Mouse (Mus musculus): ENCODE measurements at regions not wholly inside any gene's neighbourhood (a gene's known extent, or its start where the extent isn't known, plus 50 kb on each side); places are given as distances from the start of the nearest gene placed in this dataset.

DNA sequence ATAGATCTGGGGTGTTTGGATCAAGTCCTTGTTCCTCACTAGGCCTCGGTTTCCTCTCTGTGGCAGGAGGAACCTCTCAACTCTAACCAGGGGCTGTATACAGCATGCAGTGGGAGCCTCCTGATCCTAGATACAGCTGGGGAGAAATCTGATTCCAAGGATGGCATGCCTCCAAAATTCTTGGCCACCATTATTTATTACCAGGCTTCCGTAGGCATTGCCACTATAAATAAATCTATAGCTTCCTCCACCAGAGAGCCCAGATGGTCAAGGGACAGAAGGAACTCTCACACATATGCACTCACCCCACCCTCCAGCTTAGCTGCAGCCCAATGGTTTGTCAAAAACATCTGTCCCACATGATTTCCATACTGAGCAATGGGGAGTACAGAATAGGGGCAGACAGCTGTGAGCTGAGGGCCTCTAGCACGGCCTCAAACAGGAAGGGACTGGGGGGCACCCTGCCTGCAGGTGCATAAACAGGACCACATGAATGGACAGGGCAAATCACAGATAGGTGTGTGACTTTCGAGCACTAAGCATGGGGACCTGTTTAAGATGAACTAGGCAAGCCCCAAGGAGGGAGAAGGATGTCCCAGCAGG, 100.8 kb upstream of the Mgme1 start:
- no peaks in the 10 kb centered on the region for H3K9me3 ChIP-seq (ENCODE audit: low read depth, low read length)
- H3K27me3 ChIP-seq (ENCODE audit: insufficient read depth, low read length), result no peaks in the 10 kb centered on the region
- TF ChIP-seq CTCF (IDR thresholded peaks at IDR 0.05; ENCODE audit: low read depth), result no peak
- 41% methylated on average over 4 of the region's 4 CpGs for WGBS
- ATAC-seq (ENCODE audit: insufficient read depth) (peak; percentile 16; the same call in 1 of the 2 replicates), DNase-seq (peak; percentile 77)
- peak overlapping the region; percentile 51; the same call in 1 of the 2 replicates for H3K27ac ChIP-seq (ENCODE audit: low read depth)
- H3K36me3 ChIP-seq (ENCODE audit: insufficient read depth), result no peaks in the 10 kb centered on the region
- H3K4me2 ChIP-seq, result no peak overlapping the region
- H3K9ac ChIP-seq, result no peak overlapping the region
- H3K4me1 ChIP-seq (ENCODE audit: insufficient read depth), result peaks cover 3% of the 10 kb centered on the region; the same call in 1 of the 2 replicates
- H3K4me3 ChIP-seq (ENCODE audit: low read depth, low read length), result no peak overlapping the region

- peak overlapping the region; percentile 25 for H3K4me3 ChIP-seq (ENCODE audit: low read depth, low read length)
- TF ChIP-seq CTCF (IDR thresholded peaks at IDR 0.05; ENCODE audit: low read depth), result no peak
- H3K27ac ChIP-seq (ENCODE audit: low read depth), result peak overlapping the region; percentile 18; the same call in 1 of the 2 replicates
- peak overlapping the region; percentile 66 for H3K4me2 ChIP-seq
- peak overlapping the region; percentile 45 for H3K9ac ChIP-seq
- peak; percentile 89 for DNase-seq
- peak; percentile 94 for ATAC-seq (ENCODE audit: insufficient read depth)
- no peaks in the 10 kb centered on the region for H3K9me3 ChIP-seq (ENCODE audit: low read depth, low read length)
- 10% methylated on average over 9 of the region's 9 CpGs for WGBS
- H3K4me1 ChIP-seq (ENCODE audit: insufficient read depth), result no peaks in the 10 kb centered on the region
- no peaks in the 10 kb centered on the region for H3K36me3 ChIP-seq (ENCODE audit: insufficient read depth)
- H3K27me3 ChIP-seq (ENCODE audit: insufficient read depth, low read length), result no peaks in the 10 kb centered on the region
Observed at GRCm38 (mm10) chr2:144172100-144172770, 98.2 kb upstream of the Mgme1 start.

DNA sequence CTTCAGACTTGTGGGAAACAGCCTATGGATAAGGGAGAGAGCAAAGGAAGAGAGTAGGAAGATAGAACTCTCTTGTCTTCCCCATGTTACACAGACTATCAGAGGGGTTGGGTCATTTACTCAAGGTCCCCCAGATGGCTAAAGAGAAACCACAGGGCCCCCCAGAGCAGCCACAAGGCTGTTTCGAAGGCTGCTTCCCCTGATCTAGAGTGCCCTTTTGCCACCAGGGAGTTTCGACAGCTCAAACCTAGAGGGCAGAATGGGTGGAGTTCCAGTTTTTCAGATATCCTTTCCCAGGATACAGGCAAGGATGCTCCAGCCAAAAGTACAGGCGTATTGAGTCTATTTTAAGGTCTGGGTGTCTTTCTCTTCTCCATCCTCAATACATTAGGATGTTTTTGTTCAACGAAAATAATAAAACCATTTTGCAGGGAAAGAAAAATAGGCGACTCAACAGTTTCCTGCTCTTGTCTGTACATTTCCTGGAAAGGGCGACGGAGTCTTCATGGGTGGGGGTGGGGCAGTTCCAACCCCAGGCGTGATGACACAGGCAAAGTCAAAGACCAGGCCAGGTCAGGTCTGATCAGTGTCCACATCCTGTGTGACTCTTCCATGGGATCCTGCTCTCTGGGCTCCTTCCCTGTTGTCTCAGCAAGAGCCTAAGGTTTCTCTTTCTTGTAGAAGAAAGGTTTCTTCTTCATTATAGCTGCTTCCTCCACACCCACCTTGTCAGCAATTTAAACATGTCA, 96.9 kb upstream of the Mgme1 start:
- Histone ChIP-seq H3K9me3 (ENCODE audit: low read depth, low read length) (no peaks in the 10 kb centered on the region), H3K27ac (ENCODE audit: low read depth) (no peak overlapping the region), H3K4me2 (no peak overlapping the region), H3K27me3 (ENCODE audit: insufficient read depth, low read length) (no peaks in the 10 kb centered on the region), H3K36me3 (ENCODE audit: insufficient read depth) (no peaks in the 10 kb centered on the region), H3K4me1 (ENCODE audit: insufficient read depth) (no peaks in the 10 kb centered on the region), H3K9ac (no peak overlapping the region), H3K4me3 (ENCODE audit: low read depth, low read length) (no peak overlapping the region)
- 76% methylated on average over 8 of the region's 8 CpGs for WGBS
- DNase-seq (no peak), ATAC-seq (ENCODE audit: insufficient read depth) (no peak)
- TF ChIP-seq CTCF (IDR thresholded peaks at IDR 0.05; ENCODE audit: low read depth), result no peak

- Histone ChIP-seq H3K27ac (ENCODE audit: low read depth) (no peak overlapping the region), H3K4me3 (ENCODE audit: low read depth, low read length) (no peak overlapping the region), H3K9ac (no peak overlapping the region), H3K27me3 (ENCODE audit: insufficient read depth, low read length) (no peaks in the 10 kb centered on the region), H3K36me3 (ENCODE audit: insufficient read depth) (no peaks in the 10 kb centered on the region), H3K4me1 (ENCODE audit: insufficient read depth) (no peaks in the 10 kb centered on the region), H3K9me3 (ENCODE audit: low read depth, low read length) (no peaks in the 10 kb centered on the region), H3K4me2 (no peak overlapping the region)
- DNase-seq (no peak), ATAC-seq (ENCODE audit: insufficient read depth) (no peak)
- no peak for TF ChIP-seq CTCF (IDR thresholded peaks at IDR 0.05; ENCODE audit: low read depth)
- WGBS, result 84% methylated on average over 5 of the region's 5 CpGs
Observed at GRCm38 (mm10) chr2:144174366-144175035, 96.0 kb upstream of the Mgme1 start.

GRCm38 (mm10) chr2:144176508-144177170, 93.8 kb upstream of the Mgme1 start:
- Histone ChIP-seq H3K27ac (ENCODE audit: low read depth) (peak overlapping the region; percentile 46; the same call in 1 of the 2 replicates), H3K27me3 (ENCODE audit: insufficient read depth, low read length) (no peaks in the 10 kb centered on the region), H3K9me3 (ENCODE audit: low read depth, low read length) (no peaks in the 10 kb centered on the region), H3K4me2 (no peak overlapping the region), H3K4me3 (ENCODE audit: low read depth, low read length) (no peak overlapping the region), H3K36me3 (ENCODE audit: insufficient read depth) (no peaks in the 10 kb centered on the region), H3K9ac (no peak overlapping the region), H3K4me1 (ENCODE audit: insufficient read depth) (no peaks in the 10 kb centered on the region)
- 82% methylated on average over 9 of the region's 9 CpGs for WGBS
- no peak for TF ChIP-seq CTCF (IDR thresholded peaks at IDR 0.05; ENCODE audit: low read depth)
- DNase-seq (no peak), ATAC-seq (ENCODE audit: insufficient read depth) (no peak)

DNA sequence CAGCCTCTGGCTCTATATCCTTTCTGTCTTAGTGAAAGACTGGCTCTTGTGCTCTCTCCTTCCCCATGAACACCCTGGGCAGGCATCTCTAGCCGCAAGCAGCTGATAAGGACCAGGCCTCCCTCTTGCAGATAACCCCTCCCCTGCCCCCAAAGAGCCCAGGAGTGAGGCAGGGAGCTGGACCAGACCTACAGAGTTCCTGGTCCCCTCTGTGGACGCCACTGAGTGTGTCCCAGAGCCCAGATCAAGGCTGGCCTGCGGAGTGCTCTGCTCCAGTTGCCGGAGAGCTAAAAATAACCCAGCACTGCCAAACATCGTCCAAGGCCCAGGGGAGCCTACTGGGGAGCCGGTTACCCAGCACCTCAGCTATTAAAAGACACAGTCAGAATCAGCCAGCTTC, 93.2 kb upstream of the Mgme1 start:
- H3K4me2 ChIP-seq, result no peak overlapping the region
- no peaks in the 10 kb centered on the region for H3K9me3 ChIP-seq (ENCODE audit: low read depth, low read length)
- H3K4me1 ChIP-seq (ENCODE audit: insufficient read depth), result no peaks in the 10 kb centered on the region
- no peaks in the 10 kb centered on the region for H3K27me3 ChIP-seq (ENCODE audit: insufficient read depth, low read length)
- 5% methylated on average over 6 of the region's 6 CpGs for WGBS
- no peaks in the 10 kb centered on the region for H3K36me3 ChIP-seq (ENCODE audit: insufficient read depth)
- H3K4me3 ChIP-seq (ENCODE audit: low read depth, low read length), result no peak overlapping the region
- H3K27ac ChIP-seq (ENCODE audit: low read depth), result peak overlapping the region; percentile 46; the same call in 1 of the 2 replicates
- no peak for TF ChIP-seq CTCF (IDR thresholded peaks at IDR 0.05; ENCODE audit: low read depth)
- no peak overlapping the region for H3K9ac ChIP-seq
- ATAC-seq (ENCODE audit: insufficient read depth) (no peak), DNase-seq (no peak)

All from lung, embryonic 14.5 days (tissue).